Mouse (Mus musculus): ENCODE data around the gene Osm.

DNA sequence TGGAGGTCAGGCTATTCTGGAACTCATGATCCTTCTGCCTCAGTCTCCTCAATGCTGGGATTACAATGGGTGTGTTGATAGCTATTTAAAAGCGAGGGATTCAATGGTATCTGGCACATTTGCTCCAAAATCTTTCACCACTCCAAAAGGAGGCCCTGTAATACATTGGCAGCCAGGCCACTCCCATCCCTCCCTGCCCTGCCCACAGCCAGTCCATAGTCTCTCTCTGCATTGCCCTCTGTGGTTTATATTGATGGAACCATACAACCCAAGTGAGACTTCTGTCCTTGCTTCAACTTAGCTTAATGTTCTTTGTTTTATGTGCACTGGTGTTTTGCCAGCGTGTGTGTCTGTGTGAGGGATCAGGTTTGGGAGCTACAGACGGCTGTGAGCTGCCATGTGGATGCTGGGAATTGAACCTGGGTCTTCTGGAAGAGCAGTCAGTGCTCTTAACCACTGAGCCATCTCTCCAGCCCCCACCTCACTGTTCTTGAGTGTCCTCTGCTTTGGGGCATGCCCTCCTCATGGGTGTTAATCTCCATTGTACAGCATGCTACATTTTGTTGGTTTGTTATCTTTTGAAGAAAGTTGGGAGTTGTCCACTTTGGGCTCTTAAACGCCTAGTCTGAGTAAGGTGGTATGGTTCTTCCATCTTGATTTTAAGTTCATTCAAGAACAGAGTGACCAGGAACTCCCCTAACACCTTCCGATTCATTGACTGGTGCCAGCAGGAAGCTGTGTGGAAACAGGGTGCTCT is 9.5 kb upstream of the Osm start:
- TF ChIP-seq CTCF (IDR thresholded peaks at IDR 0.05; ENCODE audit: control insufficient read depth, insufficient read depth, low read length): no peak
- TF ChIP-seq POLR2A (IDR thresholded peaks at IDR 0.05; ENCODE audit: borderline replicate concordance, control insufficient read depth, low read depth, low read length): no peak
